ENCODE assay signal across 8 mouse cellular contexts in the genomic region with DNA sequence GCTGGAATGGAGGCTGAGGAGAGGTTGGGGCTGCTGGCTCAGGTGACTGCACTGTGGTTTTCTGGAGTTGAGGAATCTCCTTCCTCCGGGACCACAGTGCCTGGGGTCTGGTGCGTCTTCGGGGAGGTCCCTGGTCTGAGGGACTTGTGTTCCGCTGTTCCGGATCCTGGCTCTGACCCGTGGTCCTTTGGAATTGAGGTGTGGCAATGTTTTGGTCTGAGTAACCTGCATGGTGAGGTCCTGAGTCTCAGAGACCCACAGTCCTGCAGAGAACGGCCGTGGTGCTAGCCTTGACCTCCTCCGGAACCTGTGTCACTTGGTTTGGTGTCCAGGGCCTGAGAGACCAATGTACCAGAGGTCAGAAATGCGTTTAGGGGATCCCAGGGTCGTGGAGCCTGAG. TPM values are rescaled to one million over a fixed set of nuclear protein-coding genes. Genes with fewer than 3 reads are reported as not detected.
DNase-seq lines count a peak whose midpoint lies in the region; ATAC-seq and TF ChIP-seq lines count a peak whose summit lies in the region.

No protein-coding gene starts in this region.

- TF ChIP-seq POLR2A in cerebellum, adult 2 months (IDR thresholded peaks at IDR 0.05; ENCODE audit: borderline replicate concordance, insufficient read depth, low read length) = no peak

- DNase-seq in cerebellum, adult 2 months = peak in 1 of 2 experiments; percentile 42
- DNase-seq in cerebellum, postnatal 4 days (ENCODE audit: low spot score in 2 of 2) = no peak
- DNase-seq in thymus, postnatal 0 days (ENCODE audit: low spot score) = peak; percentile 25
- no peak for DNase-seq in thymus, postnatal 4 days
- DNase-seq in frontal cortex, postnatal 36 days (ENCODE audit: low spot score in 2 of 2) = no peak
- DNase-seq in layer of hippocampus, adult 9-10 months (ENCODE audit: low spot score) = no peak

- no peaks in the 10 kb centered on the region; the same call in 1 of the 2 replicates for H3K36me3 ChIP-seq in intestine, embryonic 16.5 days (ENCODE audit: control insufficient read depth, insufficient read depth, low read length)
- H3K36me3 ChIP-seq in midbrain, embryonic 15.5 days (replicated peaks) = no peaks in the 10 kb centered on the region; the same call in 1 of the 2 replicates

- H3K4me2 ChIP-seq in intestine, embryonic 16.5 days (ENCODE audit: low read depth, low read length) = peak overlapping the region; percentile 96
- H3K4me2 ChIP-seq in midbrain, embryonic 15.5 days = peak overlapping the region; percentile 99

- 1% methylated on average over 11 of the region's 11 CpGs for WGBS in cerebellum, adult 2 months
- under 1% methylated on average over 11 of the region's 11 CpGs for WGBS in intestine, embryonic 16.5 days
- 3% methylated on average over 11 of the region's 11 CpGs for WGBS in midbrain, embryonic 15.5 days

- no peaks in the 10 kb centered on the region for H3K27me3 ChIP-seq in cerebellum, adult 2 months (ENCODE audit: control insufficient read depth, insufficient read depth, low read length)
- no peaks in the 10 kb centered on the region for H3K27me3 ChIP-seq in intestine, embryonic 16.5 days (replicated peaks; ENCODE audit: control insufficient read depth, insufficient read depth, low read length)
- H3K27me3 ChIP-seq in midbrain, embryonic 15.5 days (replicated peaks) = no peaks in the 10 kb centered on the region

- no peak overlapping the region for H3K27ac ChIP-seq in cerebellum, adult 2 months (ENCODE audit: insufficient read depth, low read length)
- H3K27ac ChIP-seq in intestine, embryonic 16.5 days (ENCODE audit: low read length) = peak overlapping the region; percentile 73; the same call in 1 of the 2 replicates
- H3K27ac ChIP-seq in midbrain, embryonic 15.5 days = peak overlapping the region; percentile 80

- H3K9me3 ChIP-seq in intestine, embryonic 16.5 days (ENCODE audit: control insufficient read depth, low read length) = no peaks in the 10 kb centered on the region
- H3K9me3 ChIP-seq in midbrain, embryonic 15.5 days = no peaks in the 10 kb centered on the region

- H3K4me1 ChIP-seq in cerebellum, adult 2 months (ENCODE audit: control insufficient read depth, insufficient read depth, low read length) = peaks cover 6% of the 10 kb centered on the region; the same call in 1 of the 2 replicates
- peaks cover 19% of the 10 kb centered on the region for H3K4me1 ChIP-seq in intestine, embryonic 16.5 days (ENCODE audit: control insufficient read depth, insufficient read depth, low read length)
- H3K4me1 ChIP-seq in midbrain, embryonic 15.5 days = peaks cover 47% of the 10 kb centered on the region

- peak overlapping the region; percentile 87 for H3K9ac ChIP-seq in intestine, embryonic 16.5 days (ENCODE audit: low read depth, low read length)
- peak overlapping the region; percentile 94 for H3K9ac ChIP-seq in midbrain, embryonic 15.5 days

- TF ChIP-seq CTCF in cerebellum, adult 2 months (IDR thresholded peaks at IDR 0.05; ENCODE audit: borderline replicate concordance, insufficient read depth, low read depth, low read length) = no peak

- ATAC-seq in intestine, embryonic 16.5 days = no peak
- no peak for ATAC-seq in midbrain, embryonic 15.5 days (replicated peaks)

- H3K4me3 ChIP-seq in cerebellum, adult 2 months (replicated peaks; ENCODE audit: insufficient read depth, low read depth, low read length) = peak overlapping the region; percentile 87
- peak overlapping the region; percentile 94 for H3K4me3 ChIP-seq in intestine, embryonic 16.5 days (ENCODE audit: low read length)
- peak overlapping the region; percentile 99 for H3K4me3 ChIP-seq in midbrain, embryonic 15.5 days

RNA-seq across cellular contexts. Expression of a gene that starts 0.5 kb away (rescaled TPM):
- polyA plus RNA-seq in cerebellum, adult 2 months (2012; rRNA removed) = 109 and 116 TPM in 2 replicates
- polyA plus RNA-seq in thymus, postnatal 0 days (2015; fragmentation: Nextera tagmentation; extraction: Ambion mirVana) = 80.0 and 81.8 TPM in 2 replicates
- 69.3 and 75.0 TPM in 2 replicates for polyA plus RNA-seq in intestine, embryonic 16.5 days (2015; fragmentation: Nextera tagmentation; extraction: Ambion mirVana)
- 162 and 164 TPM in 2 replicates for polyA plus RNA-seq in midbrain, embryonic 15.5 days (2015; fragmentation: Nextera tagmentation; extraction: Ambion mirVana)

RNA-seq across cellular contexts. Expression of a gene that starts 5.1 kb away (rescaled TPM):
- 114 TPM in 2 replicates for polyA plus RNA-seq in cerebellum, adult 2 months (2012; rRNA removed)
- 38.7 and 39.9 TPM in 2 replicates for polyA plus RNA-seq in thymus, postnatal 0 days (2015; fragmentation: Nextera tagmentation; extraction: Ambion mirVana)
- polyA plus RNA-seq in intestine, embryonic 16.5 days (2015; fragmentation: Nextera tagmentation; extraction: Ambion mirVana) = 31.6 and 34.3 TPM in 2 replicates
- polyA plus RNA-seq in midbrain, embryonic 15.5 days (2015; fragmentation: Nextera tagmentation; extraction: Ambion mirVana) = 80.2 and 85.2 TPM in 2 replicates

RNA-seq across cellular contexts. Expression of a gene that starts 29.7 kb away (rescaled TPM):
- polyA plus RNA-seq in cerebellum, adult 2 months (2012; rRNA removed) = 1.1 and 1.7 TPM in 2 replicates
- 0.08 and 0.09 TPM in 2 replicates for polyA plus RNA-seq in thymus, postnatal 0 days (2015; fragmentation: Nextera tagmentation; extraction: Ambion mirVana)
- polyA plus RNA-seq in intestine, embryonic 16.5 days (2015; fragmentation: Nextera tagmentation; extraction: Ambion mirVana) = 0.11 and 0.23 TPM in 2 replicates
- 0.13 and 0.15 TPM in 2 replicates for polyA plus RNA-seq in midbrain, embryonic 15.5 days (2015; fragmentation: Nextera tagmentation; extraction: Ambion mirVana)

RNA-seq across cellular contexts. Expression of a gene that starts 37.5 kb away (rescaled TPM):
- 0.38 and 0.54 TPM in 2 replicates for polyA plus RNA-seq in cerebellum, adult 2 months (2012; rRNA removed)
- 0.10 and 0.44 TPM in 2 replicates for polyA plus RNA-seq in thymus, postnatal 0 days (2015; fragmentation: Nextera tagmentation; extraction: Ambion mirVana)
- polyA plus RNA-seq in intestine, embryonic 16.5 days (2015; fragmentation: Nextera tagmentation; extraction: Ambion mirVana) = 0.48 and 0.57 TPM in 2 replicates
- 1.9 and 2.1 TPM in 2 replicates for polyA plus RNA-seq in midbrain, embryonic 15.5 days (2015; fragmentation: Nextera tagmentation; extraction: Ambion mirVana)

RNA-seq across cellular contexts. Expression of a gene that starts 39.7 kb away (rescaled TPM):
- polyA plus RNA-seq in cerebellum, adult 2 months (2012; rRNA removed) = 2.9 and 3.3 TPM in 2 replicates
- 18.0 and 18.5 TPM in 2 replicates for polyA plus RNA-seq in thymus, postnatal 0 days (2015; fragmentation: Nextera tagmentation; extraction: Ambion mirVana)
- 15.6 and 16.7 TPM in 2 replicates for polyA plus RNA-seq in intestine, embryonic 16.5 days (2015; fragmentation: Nextera tagmentation; extraction: Ambion mirVana)
- 5.0 and 5.5 TPM in 2 replicates for polyA plus RNA-seq in midbrain, embryonic 15.5 days (2015; fragmentation: Nextera tagmentation; extraction: Ambion mirVana)
